ENCODE assay signal across 14 mouse cellular contexts in genomic region chr6:114726681-114727080, GRCm38 (mm10).
DNase-seq lines count a peak whose midpoint lies in the region; ATAC-seq and TF ChIP-seq lines count a peak whose summit lies in the region.
"Had no signal": no experiment of that assay in that cellular context is flagged by ENCODE, and none has a peak within 500 bp of the region (broad histone marks: within the 10 kb centered on the region; RNA-seq: fewer than 3 reads in every experiment).

No protein-coding gene starts in this region.

- no peak overlapping the region for H3K4me2 ChIP-seq in midbrain, embryonic 13.5 days (replicated peaks)
- no peak overlapping the region; the same call in 1 of the 2 replicates for H3K4me2 ChIP-seq in midbrain, embryonic 16.5 days (ENCODE audit: low read length)
- peak overlapping the region; percentile 16; the same call in 1 of the 2 replicates for H3K4me2 ChIP-seq in embryonic facial prominence, embryonic 13.5 days
- no peak overlapping the region for H3K4me2 ChIP-seq in forebrain, postnatal 0 days (ENCODE audit: low read depth)
- H3K4me2 ChIP-seq in liver, embryonic 11.5 days: no peak overlapping the region
- H3K4me2 ChIP-seq: lung, embryonic 15.5 days had no signal

- peak; percentile 64 for DNase-seq in forebrain, postnatal 0 days
- DNase-seq in retina, postnatal 1 day: peak; percentile 77
- DNase-seq in heart, postnatal 10 days: no peak
- no peak for DNase-seq in liver, embryonic 11.5 days (ENCODE audit: low spot score)
- DNase-seq: adrenal gland, postnatal 10 days; heart, adult 11 months; kidney, postnatal 36 days; right cerebral cortex, postnatal 25 days; thymus, postnatal 36 days had no signal

- H3K4me3 ChIP-seq in midbrain, embryonic 13.5 days (replicated peaks): no peak overlapping the region
- no peak overlapping the region for H3K4me3 ChIP-seq in midbrain, embryonic 16.5 days (ENCODE audit: low read depth, low read length)
- no peak overlapping the region for H3K4me3 ChIP-seq in embryonic facial prominence, embryonic 13.5 days
- no peak overlapping the region for H3K4me3 ChIP-seq in forebrain, postnatal 0 days (ENCODE audit: low read depth, low read length)
- H3K4me3 ChIP-seq in liver, embryonic 11.5 days (ENCODE audit: low read depth, low read length): no peak overlapping the region
- H3K4me3 ChIP-seq: lung, embryonic 15.5 days had no signal

- peaks cover 23% of the 10 kb centered on the region for H3K4me1 ChIP-seq in midbrain, embryonic 13.5 days (replicated peaks)
- H3K4me1 ChIP-seq in midbrain, embryonic 16.5 days (ENCODE audit: control insufficient read depth, insufficient read depth, low read length): peaks cover 9% of the 10 kb centered on the region; the same call in 1 of the 2 replicates
- peaks cover 39% of the 10 kb centered on the region for H3K4me1 ChIP-seq in embryonic facial prominence, embryonic 13.5 days
- H3K4me1 ChIP-seq in forebrain, postnatal 0 days (ENCODE audit: insufficient read depth): no peaks in the 10 kb centered on the region
- H3K4me1 ChIP-seq in liver, embryonic 11.5 days (replicated peaks; ENCODE audit: control insufficient read depth, insufficient read depth, low read length): 0 out of 2 replicates have a peak, but pooled peaks cover 6% of the 10 kb centered on the region

- H3K27ac ChIP-seq in midbrain, embryonic 13.5 days: no peak overlapping the region
- no peak overlapping the region for H3K27ac ChIP-seq in midbrain, embryonic 16.5 days (ENCODE audit: low read length)
- peak overlapping the region; percentile 51 for H3K27ac ChIP-seq in embryonic facial prominence, embryonic 13.5 days
- H3K27ac ChIP-seq in forebrain, postnatal 0 days (ENCODE audit: low read depth, low read length): no peak overlapping the region
- no peak overlapping the region for H3K27ac ChIP-seq in liver, embryonic 11.5 days (ENCODE audit: low read depth, low read length)

- intact Hi-C loops in heart, postnatal 10 days (cut with DNase I): loop anchor here (10.0 kb wide), 1 partner anchor 308 kb away; the partner anchor contains the start of gene Tamm41

- 0 out of 2 replicates have a peak, but pooled peaks have one; percentile 35 for ATAC-seq in midbrain, embryonic 13.5 days
- no peak for ATAC-seq in midbrain, embryonic 16.5 days
- no peak for ATAC-seq in embryonic facial prominence, embryonic 13.5 days (ENCODE audit: insufficient number of reproducible peaks, insufficient read depth, low FRiP score, low TSS enrichment, low read depth)
- ATAC-seq in forebrain, postnatal 0 days: peak; percentile 48; the same call in 1 of the 2 replicates
- ATAC-seq in liver, embryonic 11.5 days (replicated peaks; ENCODE audit: low FRiP score): no peak
- ATAC-seq: intestine, postnatal 0 days had no signal

- no peaks in the 10 kb centered on the region for H3K9me3 ChIP-seq in midbrain, embryonic 13.5 days
- H3K9me3 ChIP-seq in midbrain, embryonic 16.5 days (replicated peaks; ENCODE audit: control insufficient read depth, low read length, poor library complexity, severe bottlenecking): no peaks in the 10 kb centered on the region
- H3K9me3 ChIP-seq in embryonic facial prominence, embryonic 13.5 days: no peaks in the 10 kb centered on the region
- no peaks in the 10 kb centered on the region for H3K9me3 ChIP-seq in forebrain, postnatal 0 days (ENCODE audit: low read length)
- no peaks in the 10 kb centered on the region for H3K9me3 ChIP-seq in liver, embryonic 11.5 days (ENCODE audit: control insufficient read depth, low read length)
- H3K9me3 ChIP-seq: lung, embryonic 15.5 days had no signal

- no peaks in the 10 kb centered on the region for H3K27me3 ChIP-seq in midbrain, embryonic 13.5 days
- H3K27me3 ChIP-seq in midbrain, embryonic 16.5 days (ENCODE audit: control insufficient read depth, insufficient read depth, low read depth, low read length): no peaks in the 10 kb centered on the region
- H3K27me3 ChIP-seq in embryonic facial prominence, embryonic 13.5 days: no peaks in the 10 kb centered on the region
- no peaks in the 10 kb centered on the region for H3K27me3 ChIP-seq in forebrain, postnatal 0 days (ENCODE audit: insufficient read depth, low read length)
- no peaks in the 10 kb centered on the region for H3K27me3 ChIP-seq in liver, embryonic 11.5 days (replicated peaks; ENCODE audit: control insufficient read depth, insufficient read depth, low read length)
- H3K27me3 ChIP-seq: lung, embryonic 15.5 days had no signal

- TF ChIP-seq CTCF in forebrain, postnatal 0 days (IDR thresholded peaks at IDR 0.05; ENCODE audit: low read depth): no peak

- 48% methylated on average over 11 of the region's 11 CpGs for WGBS in midbrain, embryonic 13.5 days
- WGBS in midbrain, embryonic 16.5 days: 35% methylated on average over 11 of the region's 11 CpGs
- 18% methylated on average over 11 of the region's 11 CpGs for WGBS in embryonic facial prominence, embryonic 13.5 days
- 21% methylated on average over 11 of the region's 11 CpGs for WGBS in forebrain, postnatal 0 days
- 83% methylated on average over 11 of the region's 11 CpGs for WGBS in liver, embryonic 11.5 days

- 0 out of 2 replicates have a peak overlapping the region, but pooled peaks have one; percentile 24 for H3K9ac ChIP-seq in midbrain, embryonic 13.5 days (replicated peaks)
- H3K9ac ChIP-seq in midbrain, embryonic 16.5 days (ENCODE audit: low read depth, low read length): no peak overlapping the region
- H3K9ac ChIP-seq in embryonic facial prominence, embryonic 13.5 days: no peak overlapping the region
- no peak overlapping the region for H3K9ac ChIP-seq in forebrain, postnatal 0 days
- no peak overlapping the region for H3K9ac ChIP-seq in liver, embryonic 11.5 days (ENCODE audit: low read depth, low read length)
- H3K9ac ChIP-seq: lung, embryonic 15.5 days had no signal

- H3K36me3 ChIP-seq in midbrain, embryonic 13.5 days: no peaks in the 10 kb centered on the region
- H3K36me3 ChIP-seq in midbrain, embryonic 16.5 days (ENCODE audit: control insufficient read depth, insufficient read depth, low read length): no peaks in the 10 kb centered on the region
- H3K36me3 ChIP-seq in embryonic facial prominence, embryonic 13.5 days: no peaks in the 10 kb centered on the region
- H3K36me3 ChIP-seq in forebrain, postnatal 0 days (ENCODE audit: insufficient read depth): no peaks in the 10 kb centered on the region
- no peaks in the 10 kb centered on the region for H3K36me3 ChIP-seq in liver, embryonic 11.5 days (ENCODE audit: control insufficient read depth, insufficient read depth, low read length)
- H3K36me3 ChIP-seq: lung, embryonic 15.5 days had no signal

Comparison
In these comparisons a context has a peak if more than half of its experiments do, and no peak if none do; other contexts are left out.
1. ATAC-seq: peak in midbrain, embryonic 13.5 days (single experiment) and forebrain, postnatal 0 days (single experiment); none in midbrain, embryonic 16.5 days (single experiment), embryonic facial prominence, embryonic 13.5 days (single experiment) and liver, embryonic 11.5 days (single experiment).
2. DNase-seq: peak in forebrain, postnatal 0 days (single experiment) and retina, postnatal 1 day (single experiment); none in heart, postnatal 10 days (0 of 2) and liver, embryonic 11.5 days (single experiment).